Mouse (Mus musculus): ENCODE data around the gene Pxmp4. TPM values are rescaled to one million over a fixed set of nuclear protein-coding genes. Genes with fewer than 3 reads are reported as not detected.

Pxmp4 gene
- total RNA-seq (2022): 10 to 100 TPM; 11.3 to 12.6 (median 11.7) TPM

GRCm38 (mm10) chr2:154603638-154604153 is at the start of gene Pxmp4:
TSS of gene Pxmp4 (minus strand) at chr2:154603708.
- peak; percentile 99 to 100 for DNase-seq (ENCODE audit: low spot score in 2 of 2)

DNA sequence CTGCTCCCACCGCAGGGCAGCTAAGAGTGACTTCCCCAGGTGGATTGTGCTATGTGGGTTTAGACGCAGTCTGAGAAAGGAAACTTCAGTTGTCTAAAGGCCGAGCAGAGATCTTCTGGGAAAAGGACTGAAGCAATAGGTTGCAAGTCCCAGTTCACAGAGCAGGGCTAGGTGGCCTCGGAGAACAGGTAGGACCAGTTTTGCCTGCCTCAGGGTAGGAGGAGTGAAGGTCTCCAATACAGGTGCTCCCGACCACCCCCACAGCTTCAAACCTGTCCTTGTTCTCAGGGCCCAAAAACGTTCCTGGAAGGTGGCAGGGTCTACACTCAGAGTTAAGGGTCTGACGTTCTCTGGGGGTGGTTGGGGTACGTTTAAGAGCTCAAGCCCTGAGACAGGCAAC is 47.9 kb upstream of the Pxmp4 start, which contains the start of gene Chmp4b:
Gene Chmp4b, plus strand, starts transcription at position 343 of the 400 bp plus-strand sequence.
- no peak for DNase-seq (ENCODE audit: low spot score in 2 of 2)

DNA sequence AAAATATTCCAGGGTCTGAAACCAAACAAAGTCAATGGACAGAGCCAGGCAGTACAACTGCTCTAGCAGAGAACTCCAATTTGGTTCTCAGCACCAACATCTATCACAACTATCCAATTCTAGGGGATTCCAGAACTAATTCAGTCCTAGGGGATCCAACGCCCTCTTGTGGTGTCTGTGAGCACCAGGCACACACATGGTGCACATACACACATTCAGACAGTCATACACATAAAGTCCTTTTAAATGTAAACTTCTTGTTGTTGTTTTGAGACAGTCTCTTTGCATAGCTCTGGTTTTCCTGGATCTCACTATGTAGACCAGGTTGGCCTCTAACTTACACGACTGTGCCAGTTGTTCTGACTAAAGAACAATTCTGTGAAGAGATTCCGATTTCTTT is 46.9 kb upstream of the Pxmp4 start:
- no peak for DNase-seq (ENCODE audit: low spot score in 2 of 2)

DNA sequence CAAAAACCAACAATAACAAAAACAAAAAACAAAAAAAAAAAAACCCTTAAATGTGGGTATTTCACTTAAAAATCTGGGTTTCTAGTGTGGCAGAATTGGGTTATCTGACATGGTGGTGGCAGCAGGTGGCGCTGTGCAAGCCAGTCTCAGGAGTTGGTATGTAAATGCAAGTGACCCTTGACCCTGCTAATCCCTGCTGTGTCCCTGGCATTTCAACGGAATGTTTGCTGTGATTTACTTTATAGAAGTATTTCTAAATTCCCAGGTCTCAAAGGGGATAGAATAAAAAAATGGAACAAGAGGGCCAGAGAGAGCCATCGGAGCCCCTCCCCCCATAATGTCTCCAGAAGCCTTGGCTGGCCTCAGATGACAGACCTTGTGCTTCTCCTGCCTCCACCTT is 44.6 kb upstream of the Pxmp4 start:
- no peak for DNase-seq (ENCODE audit: low spot score in 2 of 2)

- no peak for DNase-seq (ENCODE audit: low spot score in 2 of 2)
Observed at GRCm38 (mm10) chr2:154646634-154647033, 43.1 kb upstream of the Pxmp4 start.

GRCm38 (mm10) chr2:154642712-154643385 is 39.3 kb upstream of the Pxmp4 start:
- no peak for DNase-seq (ENCODE audit: low spot score in 2 of 2)

- no peak for DNase-seq (ENCODE audit: low spot score in 2 of 2)
Observed at GRCm38 (mm10) chr2:154642005-154642459, 38.5 kb upstream of the Pxmp4 start.

DNA sequence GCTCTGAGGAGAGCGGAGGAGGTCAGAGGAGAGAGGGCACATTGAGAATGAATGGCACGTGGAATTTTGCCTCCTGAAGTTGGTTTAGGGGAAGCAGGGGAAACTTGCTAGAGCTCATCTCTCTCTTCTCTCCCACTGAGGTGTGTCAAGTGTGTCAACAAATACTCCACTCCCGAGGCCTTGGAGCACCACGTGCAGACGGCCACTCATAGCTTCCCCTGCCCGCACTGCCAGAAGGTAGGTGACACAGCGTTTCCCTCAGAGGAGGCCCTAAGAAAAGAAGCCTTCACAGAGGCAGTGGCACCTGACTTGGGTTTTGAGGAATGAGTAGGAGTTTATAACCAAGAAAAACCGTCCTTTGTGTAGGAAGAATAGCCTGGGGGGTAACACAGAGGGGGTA is 37.7 kb upstream of the Pxmp4 start:
- DNase-seq (ENCODE audit: low spot score in 2 of 2): no peak

GRCm38 (mm10) chr2:154639115-154639514 is 35.6 kb upstream of the Pxmp4 start:
- no peak for DNase-seq (ENCODE audit: low spot score in 2 of 2)

DNA sequence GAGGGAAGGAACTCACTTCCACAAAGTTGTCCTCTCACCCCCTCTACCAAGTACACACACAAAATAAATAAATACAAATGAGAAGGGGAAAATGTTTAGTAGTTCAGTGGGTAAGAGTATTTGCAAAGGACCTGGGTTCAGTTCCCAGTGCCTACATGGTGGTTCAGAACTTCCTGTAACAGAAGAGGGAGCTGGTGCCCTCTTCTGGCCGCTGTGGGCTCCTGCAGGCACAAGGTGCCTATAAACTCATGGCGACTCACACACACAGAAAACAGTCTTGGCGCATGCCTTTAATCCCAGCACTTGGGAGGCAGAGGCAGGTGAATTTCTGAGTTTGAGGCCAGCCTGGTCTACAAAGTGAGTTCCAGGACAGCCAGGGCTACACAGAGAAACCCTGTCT is 35.0 kb upstream of the Pxmp4 start:
- no peak for DNase-seq (ENCODE audit: low spot score in 2 of 2)

DNA sequence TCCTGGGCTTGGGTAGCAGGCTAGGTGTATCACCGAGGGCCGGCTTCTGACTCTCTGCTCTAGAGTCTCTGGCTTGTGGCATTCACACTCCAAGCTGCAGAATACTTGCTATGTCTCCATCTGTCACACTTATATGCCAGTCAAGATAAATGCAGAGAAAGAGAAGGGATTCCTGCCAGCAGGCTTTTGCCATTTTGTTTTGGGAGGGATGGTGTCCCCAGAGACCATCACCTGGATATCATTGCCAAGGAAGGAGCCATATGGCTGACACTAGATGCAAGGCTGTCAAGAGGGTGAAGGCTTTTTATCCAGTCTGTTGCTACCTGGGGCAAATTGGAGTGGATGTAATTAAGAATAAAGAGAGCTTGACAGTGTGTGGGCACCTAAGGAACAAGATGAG is 32.3 kb upstream of the Pxmp4 start:
- no peak for DNase-seq (ENCODE audit: low spot score in 2 of 2)

- no peak for DNase-seq (ENCODE audit: low spot score in 2 of 2)
Observed at GRCm38 (mm10) chr2:154633876-154634644, 30.6 kb upstream of the Pxmp4 start.

GRCm38 (mm10) chr2:154633039-154633742 is 29.7 kb upstream of the Pxmp4 start:
- DNase-seq (ENCODE audit: low spot score in 2 of 2): no peak

DNA sequence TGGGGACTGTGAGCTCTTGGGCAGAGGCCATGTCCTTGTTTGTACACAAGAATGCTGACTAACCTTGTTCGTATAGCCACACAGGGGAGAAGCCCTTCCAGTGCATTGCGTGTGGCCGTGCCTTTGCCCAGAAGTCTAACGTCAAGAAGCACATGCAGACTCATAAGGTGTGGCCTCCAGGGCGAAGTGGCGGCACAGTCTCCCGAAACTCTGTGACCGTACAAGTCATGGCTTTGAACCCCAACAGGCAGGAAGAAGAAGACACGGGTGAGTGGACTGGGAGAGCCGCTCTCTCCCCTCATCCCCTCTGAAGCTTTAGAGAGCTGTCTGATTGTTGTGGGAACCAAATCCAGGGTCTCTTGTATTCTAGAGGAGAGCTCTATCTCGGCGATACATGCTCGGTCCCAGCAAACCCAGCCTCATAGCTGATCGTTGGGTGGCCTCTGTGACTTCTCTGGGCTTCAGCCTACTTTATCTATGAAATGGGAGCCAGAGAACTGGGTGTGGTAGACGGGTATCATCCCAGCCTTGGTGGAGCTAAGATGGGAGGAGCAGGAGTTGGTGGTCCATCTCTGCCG is 28.8 kb upstream of the Pxmp4 start:
- DNase-seq (ENCODE audit: low spot score in 2 of 2): no peak

DNA sequence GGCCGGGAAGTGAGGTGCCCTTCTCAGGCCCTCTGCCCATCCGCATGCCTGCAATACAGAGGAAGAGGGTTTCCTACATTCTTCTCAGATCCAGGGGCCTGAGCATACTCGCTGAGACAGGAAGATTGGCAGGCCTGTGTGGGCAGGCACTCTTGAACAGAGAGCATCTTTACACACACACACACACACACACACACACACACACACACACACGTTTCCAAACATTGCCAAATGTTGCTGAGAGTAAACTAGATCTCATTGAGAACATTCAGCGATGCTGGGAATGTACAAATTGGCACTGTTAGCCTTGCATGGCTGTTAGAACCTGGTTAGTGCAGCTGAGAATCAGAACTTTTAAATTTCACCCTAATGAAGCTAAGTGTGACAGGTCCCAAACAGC is 27.0 kb upstream of the Pxmp4 start:
- DNase-seq (ENCODE audit: low spot score in 2 of 2): peak in 1 of 2 experiments; percentile 42

- DNase-seq (ENCODE audit: low spot score in 2 of 2): no peak
Observed at GRCm38 (mm10) chr2:154624137-154624536, 20.6 kb upstream of the Pxmp4 start.

- DNase-seq (ENCODE audit: low spot score in 2 of 2): no peak
Observed at GRCm38 (mm10) chr2:154621684-154622083, 18.2 kb upstream of the Pxmp4 start.

- DNase-seq (ENCODE audit: low spot score in 2 of 2): no peak
Observed at GRCm38 (mm10) chr2:154617061-154617460, 13.6 kb upstream of the Pxmp4 start.

GRCm38 (mm10) chr2:154615674-154616073 is 12.2 kb upstream of the Pxmp4 start:
- no peak for DNase-seq (ENCODE audit: low spot score in 2 of 2)

DNA sequence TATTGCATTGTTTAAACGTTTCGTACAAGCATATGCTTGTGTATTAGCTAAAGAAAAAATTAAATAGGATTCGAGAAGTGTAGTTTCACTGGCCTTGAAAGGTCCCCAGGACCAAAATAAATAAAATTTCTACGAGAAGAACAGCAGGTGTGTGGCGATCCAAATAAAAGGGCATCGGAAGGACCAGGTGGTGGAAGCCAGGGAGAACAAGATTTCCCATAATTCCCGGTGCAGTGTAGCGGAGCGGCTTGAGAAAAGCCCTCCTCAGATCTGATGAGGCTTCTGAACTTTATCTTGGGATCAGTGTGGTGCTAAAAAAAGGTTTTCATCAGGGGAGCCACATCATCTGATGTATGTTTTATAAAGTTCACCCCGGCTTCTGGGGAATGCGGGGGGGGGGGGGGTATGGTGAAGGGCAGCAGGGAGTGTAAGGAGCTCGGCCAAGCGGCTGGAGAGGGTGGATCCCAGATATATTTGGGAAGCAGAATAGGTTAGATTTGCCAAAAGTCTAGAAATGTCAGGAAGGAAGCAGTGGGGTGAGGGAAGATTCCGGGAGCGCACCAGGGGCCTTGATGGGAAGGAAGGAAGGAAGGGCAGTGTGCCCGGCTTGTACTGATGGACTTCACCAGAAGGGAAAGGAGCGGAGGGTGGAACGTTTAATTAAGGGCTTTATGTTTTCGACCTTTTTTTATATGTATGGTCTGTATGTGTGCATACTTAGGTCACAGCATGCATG is 11.5 kb upstream of the Pxmp4 start:
- no peak for DNase-seq (ENCODE audit: low spot score in 2 of 2)
